Mouse (Mus musculus): ENCODE measurements at regions not wholly inside any gene's neighbourhood (a gene's known extent, or its start where the extent isn't known, plus 50 kb on each side); places are given as distances from the start of the nearest gene placed in this dataset.

DNA sequence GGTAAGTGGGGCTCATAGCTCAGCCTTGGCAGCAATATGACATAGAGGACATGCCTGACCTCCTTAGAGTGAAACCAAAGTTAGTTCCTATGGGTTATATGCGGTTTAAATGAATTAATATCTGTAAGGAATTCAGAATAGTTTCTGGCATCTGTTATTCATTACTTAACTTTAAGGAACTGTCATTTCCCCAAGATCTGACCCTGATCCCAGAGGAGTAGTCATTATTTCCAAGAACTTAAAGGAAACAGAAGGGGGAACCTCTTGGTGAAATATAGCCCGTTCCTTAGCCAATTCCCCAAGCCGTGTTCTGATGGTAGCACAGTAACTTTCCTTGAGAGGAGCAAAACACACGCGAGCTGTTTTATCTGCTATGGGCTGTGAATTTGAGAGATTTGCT is 85.9 kb upstream of the Atp5g3 start:
- H3K4me1 ChIP-seq (ENCODE audit: control insufficient read depth in 1 of 2, insufficient read depth in 2 of 2) = no peaks in the 10 kb centered on the region
- H3K9me3 ChIP-seq (replicated peaks; ENCODE audit: low read length) = no peaks in the 10 kb centered on the region
- H3K9ac ChIP-seq (ENCODE audit: insufficient read depth, low read depth) = no peak overlapping the region
- H3K4me3 ChIP-seq (replicated peaks in 1 of 3; ENCODE audit: low read depth in 2 of 3, low read length in 2 of 3, poor library complexity in 1 of 3) = no peak overlapping the region
- dilution Hi-C loops (cut with MboI; ENCODE audit: extremely low pct_ligation_motif_present, extremely low pct_unique_long_range_greater_than_20kb, low sequenced_read_pairs) = no loop called here
- H3K27me3 ChIP-seq (replicated peaks) = peaks cover 3% of the 10 kb centered on the region
- H3K36me3 ChIP-seq (replicated peaks in 1 of 2; ENCODE audit: control insufficient read depth in 1 of 2, insufficient read depth in 1 of 2, low read length in 1 of 2) = no peaks in the 10 kb centered on the region
- TF ChIP-seq IRF4 (IDR thresholded peaks at IDR 0.05; ENCODE audit: low read depth, low read length) = no peak
- no peak for TF ChIP-seq PAX5 (IDR thresholded peaks at IDR 0.05; ENCODE audit: low read length)
- no peak for TF ChIP-seq MAFK (IDR thresholded peaks at IDR 0.05; ENCODE audit: insufficient replicate concordance, low read length)
- no peak for TF ChIP-seq E2F4 (IDR thresholded peaks at IDR 0.05; ENCODE audit: insufficient replicate concordance, low read depth, low read length)
- TF ChIP-seq ETS1 (conservative IDR thresholded peaks at IDR 0.05; ENCODE audit: low read depth, low read length) = no peak
- TF ChIP-seq JUN (IDR thresholded peaks at IDR 0.05; ENCODE audit: insufficient read depth, low read depth, low read length) = no peak
- no peak for TF ChIP-seq ZNF384 (IDR thresholded peaks at IDR 0.05; ENCODE audit: low read depth, low read length)
- no peak overlapping the region for H3K27ac ChIP-seq (ENCODE audit: insufficient read depth, low read depth)
- in situ Hi-C loops (cut with MboI; ENCODE audit: low pct_ligation_motif_present, low pct_unique_long_range_greater_than_20kb, low sequenced_read_pairs) = loop anchor here (25.0 kb wide), 1 partner anchor 410 kb away; the partner anchor contains the start of gene Chrna1
- no peak for DNase-seq (ENCODE audit: extremely low read depth)
- H3K79me2 ChIP-seq (replicated peaks; ENCODE audit: control insufficient read depth, extremely low read depth, insufficient read depth, poor library complexity, severe bottlenecking) = no peaks in the 10 kb centered on the region
- H3K4me2 ChIP-seq (ENCODE audit: insufficient read depth, low read depth, poor library complexity, severe bottlenecking) = no peak overlapping the region

DNA sequence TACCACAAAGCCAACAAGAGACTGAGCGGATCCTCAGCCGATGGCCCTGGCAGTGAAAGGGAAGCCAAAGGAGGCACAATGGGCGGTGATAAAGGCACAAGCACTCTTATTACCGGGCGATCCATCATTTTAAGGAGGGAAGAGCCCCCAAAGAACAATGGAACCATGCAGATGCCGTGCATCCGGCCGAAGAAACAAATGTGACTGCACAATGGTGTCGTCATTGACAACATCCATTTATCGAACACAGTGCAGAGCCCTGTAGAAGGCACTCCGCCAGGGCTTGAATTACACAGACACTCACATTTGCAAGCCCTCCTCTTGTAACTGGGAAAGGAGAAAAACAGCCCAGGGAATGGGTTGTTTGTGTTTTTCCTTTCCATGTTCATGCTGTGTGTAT is 80.7 kb upstream of the Atp5g3 start:
- H3K79me2 ChIP-seq (replicated peaks; ENCODE audit: control insufficient read depth, extremely low read depth, insufficient read depth, poor library complexity, severe bottlenecking) = no peaks in the 10 kb centered on the region
- TF ChIP-seq TBP (conservative IDR thresholded peaks at IDR 0.05; ENCODE audit: low read depth, low read length) (no peak), MEF2A (IDR thresholded peaks at IDR 0.05; ENCODE audit: borderline replicate concordance, low read depth, low read length) (no peak), IRF4 (IDR thresholded peaks at IDR 0.05; ENCODE audit: low read depth, low read length) (no peak), SIN3A (IDR thresholded peaks at IDR 0.05; ENCODE audit: low read length) (no peak), CTCF (conservative IDR thresholded peaks at IDR 0.05 in 1 of 2, IDR thresholded peaks at IDR 0.05 in 1 of 2; ENCODE audit: low read depth in 2 of 2, low read length in 2 of 2) (no peak), CHD2 (IDR thresholded peaks at IDR 0.05; ENCODE audit: low read length) (no peak), RCOR1 (conservative IDR thresholded peaks at IDR 0.05; ENCODE audit: low read depth, low read length) (no peak)
- no peak overlapping the region for H3K9ac ChIP-seq (ENCODE audit: insufficient read depth, low read depth)
- no peak overlapping the region for H3K27ac ChIP-seq (ENCODE audit: insufficient read depth, low read depth)
- no peaks in the 10 kb centered on the region for H3K4me1 ChIP-seq (ENCODE audit: control insufficient read depth in 1 of 2, insufficient read depth in 2 of 2)
- H3K9me3 ChIP-seq (replicated peaks; ENCODE audit: low read length) = no peaks in the 10 kb centered on the region
- dilution Hi-C loops (cut with MboI; ENCODE audit: extremely low pct_ligation_motif_present, extremely low pct_unique_long_range_greater_than_20kb, low sequenced_read_pairs) = no loop called here
- no peak for DNase-seq (ENCODE audit: extremely low read depth)
- H3K36me3 ChIP-seq (replicated peaks in 1 of 2; ENCODE audit: control insufficient read depth in 1 of 2, insufficient read depth in 1 of 2, low read length in 1 of 2) = no peaks in the 10 kb centered on the region
- H3K27me3 ChIP-seq (replicated peaks) = no peaks in the 10 kb centered on the region
- no peak overlapping the region for H3K4me3 ChIP-seq (replicated peaks in 1 of 3; ENCODE audit: low read depth in 2 of 3, low read length in 2 of 3, poor library complexity in 1 of 3)
- no peak overlapping the region for H3K4me2 ChIP-seq (ENCODE audit: insufficient read depth, low read depth, poor library complexity, severe bottlenecking)
- in situ Hi-C loops (cut with MboI; ENCODE audit: low pct_ligation_motif_present, low pct_unique_long_range_greater_than_20kb, low sequenced_read_pairs) = loop anchor here (25.0 kb wide), 1 partner anchor 405 kb away; the partner anchor contains the start of gene Chrna1

DNA sequence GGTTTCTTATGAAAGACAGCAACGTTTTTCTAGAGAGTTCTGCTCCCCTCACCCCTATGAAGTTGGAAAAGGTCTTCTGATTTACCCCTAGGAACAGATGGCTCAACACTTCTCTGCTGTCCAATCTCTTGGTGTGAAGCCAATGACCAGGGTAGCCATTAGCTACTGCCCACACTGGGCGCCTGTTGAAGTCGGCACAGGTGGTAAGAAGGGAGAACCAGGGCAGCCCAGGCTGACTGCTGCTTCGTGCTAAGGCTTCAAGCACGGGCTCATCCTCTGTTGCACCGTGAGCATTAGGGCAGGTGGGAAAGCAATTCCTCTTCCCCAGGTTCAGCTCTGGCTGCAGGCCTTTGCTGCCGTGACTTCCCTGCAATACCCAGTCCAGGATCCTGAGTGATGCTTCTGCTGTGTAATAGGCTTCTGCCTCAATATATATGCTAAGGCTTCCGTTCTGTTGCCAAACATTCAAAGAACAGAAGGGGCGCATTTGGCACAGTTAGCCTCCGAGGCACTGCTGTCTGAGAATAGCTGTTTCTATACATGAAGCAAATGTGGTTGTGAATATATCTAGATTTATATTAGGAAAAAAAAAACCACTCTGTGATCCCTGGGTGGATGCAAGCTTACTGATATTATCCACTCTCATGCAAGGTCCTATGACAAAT is 76.4 kb upstream of the Atp5g3 start:
- TF ChIP-seq EP300 (IDR thresholded peaks at IDR 0.05; ENCODE audit: low read length) = no peak
- no peak for TF ChIP-seq NRF1 (IDR thresholded peaks at IDR 0.05; ENCODE audit: low read depth, low read length)
- no peak for DNase-seq (ENCODE audit: extremely low read depth)
- Histone ChIP-seq H3K4me2 (ENCODE audit: insufficient read depth, low read depth, poor library complexity, severe bottlenecking) (no peak overlapping the region), H3K79me2 (replicated peaks; ENCODE audit: control insufficient read depth, extremely low read depth, insufficient read depth, poor library complexity, severe bottlenecking) (no peaks in the 10 kb centered on the region), H3K9me3 (replicated peaks; ENCODE audit: low read length) (no peaks in the 10 kb centered on the region), H3K4me1 (ENCODE audit: control insufficient read depth in 1 of 2, insufficient read depth in 2 of 2) (no peaks in the 10 kb centered on the region), H3K27me3 (replicated peaks) (no peaks in the 10 kb centered on the region), H3K4me3 (replicated peaks in 1 of 3; ENCODE audit: low read depth in 2 of 3, low read length in 2 of 3, poor library complexity in 1 of 3) (no peak overlapping the region), H3K9ac (ENCODE audit: insufficient read depth, low read depth) (no peak overlapping the region), H3K36me3 (replicated peaks in 1 of 2; ENCODE audit: control insufficient read depth in 1 of 2, insufficient read depth in 1 of 2, low read length in 1 of 2) (no peaks in the 10 kb centered on the region), H3K27ac (ENCODE audit: insufficient read depth, low read depth) (no peak overlapping the region)
- dilution Hi-C loops (cut with MboI; ENCODE audit: extremely low pct_ligation_motif_present, extremely low pct_unique_long_range_greater_than_20kb, low sequenced_read_pairs) = no loop called here
- in situ Hi-C loops (cut with MboI; ENCODE audit: low pct_ligation_motif_present, low pct_unique_long_range_greater_than_20kb, low sequenced_read_pairs) = loop anchor here (25.0 kb wide), 1 partner anchor 400 kb away; the partner anchor contains the start of gene Chrna1
